Mouse (Mus musculus): ENCODE data around the gene C2cd2l. TPM values are rescaled to one million over a fixed set of nuclear protein-coding genes. Genes with fewer than 3 reads are reported as not detected.
"Not testable (repeated sequence)": the region's sequence is repeated elsewhere in the genome, so short reads cannot be mapped to it uniquely, and the experiment has no call there.

C2cd2l gene
- polyA plus RNA-seq, 1 experiment: 16.4 TPM

- H3K36me3 ChIP-seq (ENCODE audit: control insufficient read depth, insufficient read depth, low read length): no peaks in the 10 kb centered on the region; the same call in 1 of the 2 replicates
- H3K4me3 ChIP-seq (ENCODE audit: control insufficient read depth, low read depth, low read length): peak overlapping the region; percentile 11; the same call in 1 of the 2 replicates
- H3K27ac ChIP-seq (ENCODE audit: control insufficient read depth, insufficient read depth, low read depth, low read length): peak overlapping the region; percentile 100
- peaks cover 11% of the 10 kb centered on the region for H3K4me1 ChIP-seq (ENCODE audit: control insufficient read depth, insufficient read depth, low read length)
- no peaks in the 10 kb centered on the region for H3K27me3 ChIP-seq (ENCODE audit: control insufficient read depth, insufficient read depth, low read length)
- no peak for TF ChIP-seq POLR2A (IDR thresholded peaks at IDR 0.05; ENCODE audit: control insufficient read depth, low read depth, low read length)
Observed at GRCm38 (mm10) chr9:44342605-44343004, 22.5 kb upstream of the C2cd2l start.

GRCm38 (mm10) chr9:44342173-44342572 lies 22.1 kb upstream of the C2cd2l start:
- Histone ChIP-seq H3K27me3 (ENCODE audit: control insufficient read depth, insufficient read depth, low read length) (no peaks in the 10 kb centered on the region), H3K4me1 (ENCODE audit: control insufficient read depth, insufficient read depth, low read length) (peaks cover 11% of the 10 kb centered on the region), H3K27ac (ENCODE audit: control insufficient read depth, insufficient read depth, low read depth, low read length) (peak overlapping the region; percentile 100; the same call in 1 of the 2 replicates), H3K36me3 (ENCODE audit: control insufficient read depth, insufficient read depth, low read length) (no peaks in the 10 kb centered on the region; the same call in 1 of the 2 replicates), H3K4me3 (ENCODE audit: control insufficient read depth, low read depth, low read length) (peak overlapping the region; percentile 11)
- TF ChIP-seq POLR2A (IDR thresholded peaks at IDR 0.05; ENCODE audit: control insufficient read depth, low read depth, low read length) (no peak), CTCF (IDR thresholded peaks at IDR 0.05; ENCODE audit: control insufficient read depth, insufficient read depth, insufficient replicate concordance, low read depth, low read length) (no peak)

GRCm38 (mm10) chr9:44341487-44341886 lies 21.4 kb upstream of the C2cd2l start:
- no peak for TF ChIP-seq CTCF (IDR thresholded peaks at IDR 0.05; ENCODE audit: control insufficient read depth, insufficient read depth, insufficient replicate concordance, low read depth, low read length)
- TF ChIP-seq POLR2A (IDR thresholded peaks at IDR 0.05; ENCODE audit: control insufficient read depth, low read depth, low read length): no peak
- H3K27ac ChIP-seq (ENCODE audit: control insufficient read depth, insufficient read depth, low read depth, low read length): no peak overlapping the region

GRCm38 (mm10) chr9:44338574-44338973 lies 18.5 kb upstream of the C2cd2l start:
- no peaks in the 10 kb centered on the region for H3K27me3 ChIP-seq (ENCODE audit: control insufficient read depth, insufficient read depth, low read length)
- TF ChIP-seq CTCF (IDR thresholded peaks at IDR 0.05; ENCODE audit: control insufficient read depth, insufficient read depth, insufficient replicate concordance, low read depth, low read length): no peak
- TF ChIP-seq POLR2A (IDR thresholded peaks at IDR 0.05; ENCODE audit: control insufficient read depth, low read depth, low read length): no peak
- H3K27ac ChIP-seq (ENCODE audit: control insufficient read depth, insufficient read depth, low read depth, low read length): no peak overlapping the region
- peaks cover 4% of the 10 kb centered on the region for H3K36me3 ChIP-seq (ENCODE audit: control insufficient read depth, insufficient read depth, low read length)
- H3K4me1 ChIP-seq (ENCODE audit: control insufficient read depth, insufficient read depth, low read length): peaks cover 11% of the 10 kb centered on the region
- H3K4me3 ChIP-seq (ENCODE audit: control insufficient read depth, low read depth, low read length): no peak overlapping the region

More at GRCm38 (mm10) chr9:44341487-44341886, 21.4 kb upstream of the C2cd2l start:
- no peaks in the 10 kb centered on the region for H3K27me3 ChIP-seq (ENCODE audit: control insufficient read depth, insufficient read depth, low read length)
- H3K36me3 ChIP-seq (ENCODE audit: control insufficient read depth, insufficient read depth, low read length): no peaks in the 10 kb centered on the region; the same call in 1 of the 2 replicates
- H3K4me3 ChIP-seq (ENCODE audit: control insufficient read depth, low read depth, low read length): no peak overlapping the region; the same call in 1 of the 2 replicates
- peaks cover 13% of the 10 kb centered on the region for H3K4me1 ChIP-seq (ENCODE audit: control insufficient read depth, insufficient read depth, low read length)

GRCm38 (mm10) chr9:44337436-44338169 lies 17.5 kb upstream of the C2cd2l start:
- Histone ChIP-seq H3K4me3 (ENCODE audit: control insufficient read depth, low read depth, low read length) (peak overlapping the region; percentile 65), H3K36me3 (ENCODE audit: control insufficient read depth, insufficient read depth, low read length) (peaks cover 4% of the 10 kb centered on the region), H3K27me3 (ENCODE audit: control insufficient read depth, insufficient read depth, low read length) (no peaks in the 10 kb centered on the region), H3K4me1 (ENCODE audit: control insufficient read depth, insufficient read depth, low read length) (peaks cover 9% of the 10 kb centered on the region), H3K27ac (ENCODE audit: control insufficient read depth, insufficient read depth, low read depth, low read length) (no peak overlapping the region)
- TF ChIP-seq POLR2A (IDR thresholded peaks at IDR 0.05; ENCODE audit: control insufficient read depth, low read depth, low read length) (no peak), CTCF (IDR thresholded peaks at IDR 0.05; ENCODE audit: control insufficient read depth, insufficient read depth, insufficient replicate concordance, low read depth, low read length) (no peak)

- Histone ChIP-seq H3K27me3 (ENCODE audit: control insufficient read depth, insufficient read depth, low read length) (no peaks in the 10 kb centered on the region), H3K4me3 (ENCODE audit: control insufficient read depth, low read depth, low read length) (peak overlapping the region; percentile 65), H3K27ac (ENCODE audit: control insufficient read depth, insufficient read depth, low read depth, low read length) (no peak overlapping the region), H3K36me3 (ENCODE audit: control insufficient read depth, insufficient read depth, low read length) (peaks cover 4% of the 10 kb centered on the region), H3K4me1 (ENCODE audit: control insufficient read depth, insufficient read depth, low read length) (peaks cover 9% of the 10 kb centered on the region)
- no peak for TF ChIP-seq CTCF (IDR thresholded peaks at IDR 0.05; ENCODE audit: control insufficient read depth, insufficient read depth, insufficient replicate concordance, low read depth, low read length)
- TF ChIP-seq POLR2A (IDR thresholded peaks at IDR 0.05; ENCODE audit: control insufficient read depth, low read depth, low read length): no peak
Observed at GRCm38 (mm10) chr9:44336964-44337363, 16.9 kb upstream of the C2cd2l start.

GRCm38 (mm10) chr9:44336513-44336912 lies 16.4 kb upstream of the C2cd2l start:
- H3K36me3 ChIP-seq (ENCODE audit: control insufficient read depth, insufficient read depth, low read length); H3K27ac ChIP-seq (ENCODE audit: control insufficient read depth, insufficient read depth, low read depth, low read length); H3K27me3 ChIP-seq (ENCODE audit: control insufficient read depth, insufficient read depth, low read length); H3K4me1 ChIP-seq (ENCODE audit: control insufficient read depth, insufficient read depth, low read length): not testable (repeated sequence)
- H3K4me3 ChIP-seq (ENCODE audit: control insufficient read depth, low read depth, low read length): peak overlapping the region; percentile 65
